Mouse (Mus musculus) stomach, postnatal 0 days (tissue): ENCODE results near the gene Ern2.

Experiments used
- CTCF ChIP-seq: IDR thresholded peaks from 2 replicates; pipeline ENCODE4 v1.5.1; 2016; ENCODE audit warnings: antibody characterized with exemption, low read depth, mild to moderate bottlenecking, moderate library complexity
- EP300 ChIP-seq: optimal IDR thresholded peaks from 2 replicates; pipeline ENCODE3; 2016; ENCODE audit warnings: antibody characterized with exemption

DNA sequence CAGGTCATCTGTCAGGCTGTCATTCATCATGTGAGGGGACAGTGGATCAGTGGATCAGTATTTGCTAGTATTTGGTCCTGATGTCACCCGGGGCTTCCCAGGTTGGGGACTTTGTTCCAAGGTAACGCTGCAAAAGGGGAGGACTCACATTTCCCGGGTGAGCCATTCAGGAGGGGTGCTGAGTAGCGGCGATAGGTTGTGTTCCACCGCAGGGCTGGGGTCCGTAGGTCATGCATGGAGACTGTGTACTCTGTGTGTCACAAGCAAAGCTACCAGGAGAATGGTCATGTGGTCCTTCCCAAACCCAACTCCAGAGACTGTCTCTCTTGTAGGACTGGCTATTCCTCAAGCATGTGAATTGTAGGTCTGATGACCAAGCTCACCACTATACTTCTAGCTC is 5.3 kb downstream of the Ern2 start:
- no peak for TF ChIP-seq CTCF
- TF ChIP-seq EP300: no peak
